24 mouse cellular contexts compared by ENCODE assay signal in the genomic region with DNA sequence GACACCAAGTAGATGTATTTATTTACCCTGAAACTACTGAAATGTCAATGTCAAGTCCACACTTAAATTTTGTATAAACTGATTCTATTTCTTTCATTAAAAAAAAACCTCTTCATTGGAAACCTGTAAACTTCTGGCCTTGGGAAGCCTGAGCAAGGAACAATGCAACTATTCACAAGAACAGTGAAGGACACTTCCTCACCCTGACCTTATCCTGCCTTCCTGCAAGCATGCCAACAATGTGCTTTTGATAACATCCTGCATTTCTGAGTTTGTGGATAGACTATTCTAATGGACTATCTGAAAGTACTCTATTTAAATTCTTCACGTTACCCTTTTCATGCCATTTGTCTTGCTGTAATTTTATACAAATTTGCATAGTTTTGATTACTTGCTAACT. TPM values are rescaled to one million over a fixed set of nuclear protein-coding genes. Genes with fewer than 3 reads are reported as not detected.
DNase-seq lines count a peak whose midpoint lies in the region; ATAC-seq and TF ChIP-seq lines count a peak whose summit lies in the region.
"Had no signal": no experiment of that assay in that cellular context is flagged by ENCODE, and none has a peak within 500 bp of the region (broad histone marks: within the 10 kb centered on the region; RNA-seq: fewer than 3 reads in every experiment).

No protein-coding gene starts in this region.

- DNase-seq in embryo, embryonic 10 days (ENCODE audit: low spot score) = peak; percentile 37
- no peak for DNase-seq in embryo, embryonic 11 days
- no peak for DNase-seq in kidney, postnatal 14 days
- DNase-seq in 3T3-L1 (ENCODE audit: low read depth, low spot score) = peak; percentile 60
- DNase-seq in adrenal gland, postnatal 36 days = peak; percentile 44 to 48
- DNase-seq: B cell, adult 2 months; cerebellum, adult 9-10 months; gastrocnemius, postnatal 25 days; kidney, postnatal 25 days; right cerebral cortex, postnatal 14 days; spleen, adult 18-20 months; thymus, adult 18-20 months; thymus, postnatal 4 days had no signal

- H3K4me2 ChIP-seq in kidney, embryonic 15.5 days = no peak overlapping the region
- H3K4me2 ChIP-seq in intestine, postnatal 0 days (replicated peaks; ENCODE audit: low read depth) = no peak overlapping the region
- H3K4me2 ChIP-seq: embryonic facial prominence, embryonic 12.5 days; forebrain, embryonic 13.5 days; hindbrain, embryonic 15.5 days; intestine, embryonic 15.5 days; limb, embryonic 15.5 days; liver, embryonic 15.5 days had no signal

- no peaks in the 10 kb centered on the region for H3K36me3 ChIP-seq in kidney, embryonic 15.5 days
- H3K36me3 ChIP-seq in intestine, postnatal 0 days (ENCODE audit: control insufficient read depth, insufficient read depth) = no peaks in the 10 kb centered on the region
- H3K36me3 ChIP-seq: embryonic facial prominence, embryonic 12.5 days; hindbrain, embryonic 15.5 days; intestine, embryonic 15.5 days; limb, embryonic 15.5 days; liver, embryonic 15.5 days; midbrain, embryonic 10.5 days had no signal

- H3K9ac ChIP-seq in kidney, embryonic 15.5 days = no peak overlapping the region
- H3K9ac ChIP-seq in intestine, postnatal 0 days (ENCODE audit: low read depth, low read length) = no peak overlapping the region
- H3K9ac ChIP-seq: embryonic facial prominence, embryonic 12.5 days; forebrain, embryonic 13.5 days; hindbrain, embryonic 15.5 days; intestine, embryonic 15.5 days; limb, embryonic 15.5 days; liver, embryonic 15.5 days had no signal

- peaks cover 20% of the 10 kb centered on the region for H3K4me1 ChIP-seq in kidney, embryonic 15.5 days
- 0 out of 2 replicates have a peak, but pooled peaks cover 4% of the 10 kb centered on the region for H3K4me1 ChIP-seq in intestine, postnatal 0 days (replicated peaks; ENCODE audit: control insufficient read depth, insufficient read depth, low read length)
- H3K4me1 ChIP-seq: hindbrain, embryonic 15.5 days; intestine, embryonic 15.5 days; limb, embryonic 15.5 days had no signal

- no peak overlapping the region for H3K4me3 ChIP-seq in kidney, embryonic 15.5 days (replicated peaks)
- H3K4me3 ChIP-seq in intestine, postnatal 0 days (ENCODE audit: low read depth, low read length) = no peak overlapping the region
- H3K4me3 ChIP-seq: embryonic facial prominence, embryonic 12.5 days; erythroblast, embryonic 14.5 days; forebrain, embryonic 13.5 days; hindbrain, embryonic 15.5 days; intestine, embryonic 15.5 days; limb, embryonic 15.5 days; liver, embryonic 15.5 days; midbrain, embryonic 10.5 days had no signal

- H3K27me3 ChIP-seq in kidney, embryonic 15.5 days = no peaks in the 10 kb centered on the region
- H3K27me3 ChIP-seq in intestine, postnatal 0 days (replicated peaks; ENCODE audit: control insufficient read depth, insufficient read depth, low read length) = no peaks in the 10 kb centered on the region
- H3K27me3 ChIP-seq: embryonic facial prominence, embryonic 12.5 days; forebrain, embryonic 13.5 days; hindbrain, embryonic 15.5 days; intestine, embryonic 15.5 days; limb, embryonic 15.5 days; liver, embryonic 15.5 days had no signal

- H3K27ac ChIP-seq in kidney, embryonic 15.5 days = peak overlapping the region; percentile 46; the same call in 1 of the 2 replicates
- no peak overlapping the region for H3K27ac ChIP-seq in intestine, postnatal 0 days (ENCODE audit: low read depth, low read length)
- H3K27ac ChIP-seq: embryonic facial prominence, embryonic 12.5 days; forebrain, embryonic 13.5 days; hindbrain, embryonic 15.5 days; intestine, embryonic 15.5 days; limb, embryonic 15.5 days; liver, embryonic 15.5 days; macrophage; midbrain, embryonic 10.5 days had no signal

- TF ChIP-seq CTCF in intestine, postnatal 0 days (IDR thresholded peaks at IDR 0.05; ENCODE audit: low read depth) = no peak

- no peak for ATAC-seq in kidney, embryonic 15.5 days (replicated peaks; ENCODE audit: low FRiP score)
- ATAC-seq in intestine, postnatal 0 days = no peak
- ATAC-seq: forebrain, embryonic 13.5 days; intestine, embryonic 15.5 days had no signal

- 62% methylated on average over 1 of the region's 1 CpGs for WGBS in kidney, embryonic 15.5 days
- 57% methylated on average over 1 of the region's 1 CpGs for WGBS in intestine, postnatal 0 days

- H3K9me3 ChIP-seq in kidney, embryonic 15.5 days (replicated peaks) = no peaks in the 10 kb centered on the region
- no peaks in the 10 kb centered on the region for H3K9me3 ChIP-seq in intestine, postnatal 0 days (ENCODE audit: control insufficient read depth)
- H3K9me3 ChIP-seq: embryonic facial prominence, embryonic 12.5 days; forebrain, embryonic 13.5 days; hindbrain, embryonic 15.5 days; intestine, embryonic 15.5 days; limb, embryonic 15.5 days; liver, embryonic 15.5 days; midbrain, embryonic 10.5 days had no signal

RNA-seq across cellular contexts. Expression of a gene that starts 53.1 kb away (rescaled TPM):
- polyA plus RNA-seq in kidney, embryonic 15.5 days (2015; fragmentation: Nextera tagmentation; extraction: Ambion mirVana) = 21.1 TPM in 2 replicates
- 10 to 100 TPM; 32.4 to 33.9 TPM for total RNA-seq in adrenal gland, postnatal 36 days (2021)
- polyA plus RNA-seq in intestine, postnatal 0 days (2015; fragmentation: Nextera tagmentation; extraction: Ambion mirVana) = 14.9 and 15.7 TPM in 2 replicates

Comparison
In these comparisons a context has a peak if more than half of its experiments do, and no peak if none do; other contexts are left out.
1. DNase-seq: peak in embryo, embryonic 10 days (single experiment), 3T3-L1 (single experiment) and adrenal gland, postnatal 36 days (2 of 2); none in embryo, embryonic 11 days (single experiment) and kidney, postnatal 14 days (single experiment).